Mouse (Mus musculus) MEL (cell line): ENCODE measurements around the gene Grip1. TPM values are rescaled to one million over a fixed set of nuclear protein-coding genes. Genes with fewer than 3 reads are reported as not detected.
A peak's percentile ranks its signal among the peaks of the same experiment; 100 is the strongest.

Source experiments
- DNase-seq: peaks from one replicate; pipeline ENCODE4 v3.0.0; 2011; ENCODE audit warnings: low read depth, low spot score
- H3K27ac ChIP-seq: 2 replicates; pipeline ENCODE4 v1.5.1; 2012; ENCODE audit warnings: low read depth, mild to moderate bottlenecking, control low read depth, low read length, moderate library complexity; ENCODE audit not compliant: control insufficient read depth
- H3K27me3 ChIP-seq, 2 experiments: fragments of 150-350 bp in 1 of 2; sonication (generic) in 1 of 2; 2 replicates each; pipeline ENCODE4 v1.6.1; 2012; ENCODE audit warnings: low read length in 2 of 2, mild to moderate bottlenecking in 2 of 2, improper control_type of control experiment in 1 of 2, moderate library complexity in 1 of 2; ENCODE audit not compliant: insufficient read depth in 2 of 2, control insufficient read depth in 1 of 2
- H3K36me3 ChIP-seq, 2 experiments: 2 replicates each; pipeline ENCODE4 v1.6.1; 2012 to 2014; ENCODE audit warnings: low read length in 2 of 2, improper control_type of control experiment in 1 of 2, inconsistent platforms in 1 of 2, mild to moderate bottlenecking in 1 of 2; ENCODE audit not compliant: insufficient read depth in 2 of 2, control insufficient read depth in 1 of 2
- H3K4me1 ChIP-seq, 2 experiments: fragments of 150-350 bp in 1 of 2; sonication (generic) in 1 of 2; 2 replicates each; pipeline ENCODE4 v1.6.1; 2012; ENCODE audit warnings: low read length in 2 of 2, improper control_type of control experiment in 1 of 2, mild to moderate bottlenecking in 1 of 2; ENCODE audit not compliant: insufficient read depth in 2 of 2, control insufficient read depth in 1 of 2
- H3K4me3 ChIP-seq, 2 experiments: fragments of 150-350 bp in 1 of 2; sonication (generic) in 1 of 2; 2 replicates each; pipeline ENCODE4 v1.5.1; 2012; ENCODE audit warnings: low read depth in 2 of 2, low read length in 2 of 2, mild to moderate bottlenecking in 2 of 2, moderate library complexity in 2 of 2, control low read depth in 1 of 2, improper control_type of control experiment in 1 of 2; ENCODE audit not compliant: control insufficient read depth in 1 of 2, insufficient read depth in 1 of 2
- H3K79me2 ChIP-seq: 2 replicates; pipeline ENCODE4 v1.6.1; 2012; ENCODE audit warnings: mild to moderate bottlenecking, low read length, moderate library complexity; ENCODE audit not compliant: control insufficient read depth, poor library complexity, insufficient read depth
- H3K9ac ChIP-seq: 2 replicates; pipeline ENCODE4 v1.6.1; 2012; ENCODE audit warnings: low read depth, mild to moderate bottlenecking, control low read depth, low read length, moderate library complexity; ENCODE audit not compliant: control insufficient read depth, poor library complexity, severe bottlenecking
- H3K9me3 ChIP-seq: fragments of 150-350 bp; sonication (generic); replicated peaks from 2 replicates; pipeline ENCODE4 v1.6.1; 2012; ENCODE audit warnings: mild to moderate bottlenecking, low read length, improper control_type of control experiment, moderate library complexity; ENCODE audit not compliant: insufficient read depth
- BHLHE40 ChIP-seq: IDR thresholded peaks from 2 replicates; pipeline ENCODE4 v1.6.1; 2012; ENCODE audit warnings: low read depth, mild to moderate bottlenecking, inconsistent platforms, low read length, improper control_type of control experiment, borderline replicate concordance
- E2F4 ChIP-seq: IDR thresholded peaks from 2 replicates; pipeline ENCODE4 v1.6.1; 2011; ENCODE audit warnings: low read depth, low read length, improper control_type of control experiment, borderline replicate concordance
- ELF1 ChIP-seq: IDR thresholded peaks from 2 replicates; pipeline ENCODE4 v1.6.1; 2014; ENCODE audit warnings: low read depth, mild to moderate bottlenecking, inconsistent platforms, low read length, improper control_type of control experiment, moderate library complexity
- EP300 ChIP-seq, 2 experiments: IDR thresholded peaks; 2 replicates each; pipeline ENCODE4 v1.6.1; 2011; ENCODE audit warnings: improper control_type of control experiment in 2 of 2, low read length in 2 of 2, low read depth in 1 of 2, mild to moderate bottlenecking in 1 of 2
- ETS1 ChIP-seq: IDR thresholded peaks from 2 replicates; pipeline ENCODE4 v1.6.1; 2012; ENCODE audit warnings: low read depth, mild to moderate bottlenecking, inconsistent platforms, low read length, improper control_type of control experiment, moderate library complexity
- GATA1 ChIP-seq: IDR thresholded peaks from 2 replicates; pipeline ENCODE4 v1.6.1; 2011; ENCODE audit warnings: low read depth, low read length, improper control_type of control experiment
- HCFC1 ChIP-seq: IDR thresholded peaks from 2 replicates; pipeline ENCODE4 v1.6.1; 2012; ENCODE audit warnings: low read depth, mild to moderate bottlenecking, inconsistent platforms, low read length, improper control_type of control experiment, moderate library complexity
- JUND ChIP-seq: IDR thresholded peaks from 2 replicates; pipeline ENCODE4 v1.6.1; 2011; ENCODE audit warnings: low read depth, mild to moderate bottlenecking, improper control_type of control experiment, low read length
- MAX ChIP-seq: IDR thresholded peaks from 2 replicates; pipeline ENCODE4 v1.6.1; 2011; ENCODE audit warnings: low read length, improper control_type of control experiment
- MAZ ChIP-seq: IDR thresholded peaks from 2 replicates; pipeline ENCODE4 v1.6.1; 2012; ENCODE audit warnings: low read depth, mild to moderate bottlenecking, inconsistent platforms, low read length, improper control_type of control experiment
- MEF2A ChIP-seq: IDR thresholded peaks from 2 replicates; pipeline ENCODE4 v1.6.1; 2014; ENCODE audit warnings: low read depth, mild to moderate bottlenecking, inconsistent platforms, low read length, improper control_type of control experiment; ENCODE audit not compliant: poor library complexity, insufficient replicate concordance, severe bottlenecking; ENCODE audit errors: extremely low read depth
- MXI1 ChIP-seq: IDR thresholded peaks from 2 replicates; pipeline ENCODE4 v1.6.1; 2011; ENCODE audit warnings: mild to moderate bottlenecking, low read depth, low read length, improper control_type of control experiment
- MYB ChIP-seq: IDR thresholded peaks from 2 replicates; pipeline ENCODE4 v1.6.1; 2011; ENCODE audit warnings: mild to moderate bottlenecking, low read depth, low read length, improper control_type of control experiment
- MYC ChIP-seq: IDR thresholded peaks from 2 replicates; pipeline ENCODE4 v1.6.1; 2011; ENCODE audit warnings: low read depth, mild to moderate bottlenecking, low read length, improper control_type of control experiment, moderate library complexity
- NELFE ChIP-seq: IDR thresholded peaks from 2 replicates; pipeline ENCODE4 v1.6.1; 2011; ENCODE audit warnings: low read depth, low read length, improper control_type of control experiment
- NRF1 ChIP-seq: IDR thresholded peaks from 2 replicates; pipeline ENCODE4 v1.6.1; 2014; ENCODE audit warnings: low read depth, mild to moderate bottlenecking, inconsistent platforms, low read length, improper control_type of control experiment, moderate library complexity; ENCODE audit not compliant: poor library complexity, insufficient read depth, severe bottlenecking
- POLR2A ChIP-seq, 2 experiments: IDR thresholded peaks; 2 replicates each; pipeline ENCODE4 v1.6.1; 2011 to 2012; ENCODE audit warnings: low read length in 2 of 2, mild to moderate bottlenecking in 2 of 2, control low read depth in 1 of 2, improper control_type of control experiment in 1 of 2, low read depth in 1 of 2, moderate library complexity in 1 of 2; ENCODE audit not compliant: control insufficient read depth in 1 of 2, insufficient read depth in 1 of 2, poor library complexity in 1 of 2
- POLR2AphosphoS2 ChIP-seq: IDR thresholded peaks from 2 replicates; pipeline ENCODE4 v1.6.1; 2011; ENCODE audit warnings: low read length, improper control_type of control experiment
- RCOR1 ChIP-seq: IDR thresholded peaks from 2 replicates; pipeline ENCODE4 v1.6.1; 2012; ENCODE audit warnings: low read depth, mild to moderate bottlenecking, inconsistent platforms, low read length, improper control_type of control experiment
- SMC3 ChIP-seq: IDR thresholded peaks from 2 replicates; pipeline ENCODE4 v1.6.1; 2011; ENCODE audit warnings: low read depth, low read length, improper control_type of control experiment
- TBP ChIP-seq: IDR thresholded peaks from 2 replicates; pipeline ENCODE4 v1.8.0; 2011; ENCODE audit warnings: low read depth, low read length, improper control_type of control experiment
- UBTF ChIP-seq: IDR thresholded peaks from 2 replicates; pipeline ENCODE4 v1.6.1; 2012; ENCODE audit warnings: low read depth, mild to moderate bottlenecking, inconsistent platforms, low read length, improper control_type of control experiment, moderate library complexity, borderline replicate concordance; ENCODE audit not compliant: insufficient read depth
- USF1 ChIP-seq: IDR thresholded peaks from 2 replicates; pipeline ENCODE4 v1.6.1; 2014; ENCODE audit warnings: low read depth, mild to moderate bottlenecking, inconsistent platforms, low read length, improper control_type of control experiment, moderate library complexity
- ZC3H11A ChIP-seq: IDR thresholded peaks from 2 replicates; pipeline ENCODE4 v1.6.1; 2012; ENCODE audit warnings: low read depth, mild to moderate bottlenecking, inconsistent platforms, low read length, improper control_type of control experiment
- ZMIZ1 ChIP-seq: IDR thresholded peaks from 2 replicates; pipeline ENCODE4 v1.6.1; 2012; ENCODE audit warnings: low read depth, mild to moderate bottlenecking, inconsistent platforms, low read length, improper control_type of control experiment, moderate library complexity
- ZNF384 ChIP-seq: IDR thresholded peaks from 2 replicates; pipeline ENCODE4 v1.6.1; 2012; ENCODE audit warnings: low read depth, mild to moderate bottlenecking, inconsistent platforms, low read length, improper control_type of control experiment
- polyA plus RNA-seq, 2 experiments: library from polyadenylated mRNA; stranded (reverse) in 1 of 2; unstranded in 1 of 2; fragments of >175 nt in 1 of 2; fragments of >200 nt in 1 of 2; gene quantifications; 2 replicates each; pipeline versions ENCODE4 v1.2.1 to v1.2.4; 2012; ENCODE audit warnings: low replicate concordance in 2 of 2, low read depth in 1 of 2; ENCODE audit not compliant: insufficient read length in 2 of 2, insufficient read depth in 1 of 2, missing spikeins in 1 of 2
- total RNA-seq: library from RNA; depleted of rRNA; stranded (reverse); fragments of 300-350 nt; gene quantifications from 2 replicates; pipeline ENCODE4 v1.2.3, GENCODE M21; 2012

Grip1 gene
- total and polyA plus RNA-seq, 3 experiments, result 0.04 TPM; not detected in 2

DNA sequence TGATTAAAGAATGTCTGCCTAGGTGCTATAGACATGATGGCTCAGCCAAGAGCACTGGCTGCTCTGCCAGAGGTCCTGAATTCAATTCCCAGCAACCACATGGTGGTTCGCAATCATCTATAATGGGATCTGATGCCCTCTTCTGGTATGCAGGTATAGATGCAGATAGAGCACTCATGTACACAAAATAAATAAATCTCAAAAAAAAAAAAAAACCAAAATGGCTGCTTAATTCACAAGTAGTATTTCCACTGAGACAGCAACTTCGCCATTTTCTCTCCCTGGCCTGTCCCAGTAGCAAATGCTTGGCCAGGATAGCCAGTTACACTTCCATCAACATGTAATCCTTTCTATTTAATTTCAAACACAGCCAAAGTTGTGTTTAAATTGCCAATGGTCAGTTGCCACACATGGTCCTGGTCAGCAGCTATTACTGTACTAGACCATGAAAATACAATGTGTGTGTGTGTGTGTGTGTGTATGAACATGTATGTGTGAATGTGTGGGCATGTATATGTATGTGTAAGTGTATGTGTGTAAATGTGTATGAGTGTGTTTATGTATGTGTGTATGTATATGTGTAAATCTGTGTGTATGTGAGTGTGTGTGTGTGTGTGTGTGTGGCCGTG lies 658.2 kb downstream of the Grip1 start:
- Histone ChIP-seq H3K4me3 (peak overlapping the region; percentile 67 to 95), H3K9ac (peak overlapping the region; percentile 68), H3K79me2 (no peaks in the 10 kb centered on the region; the same call in 1 of the 2 replicates)
- TF ChIP-seq ETS1 (no peak), MYC (peak; percentile 39; the same call in 1 of the 2 replicates), UBTF (no peak), MXI1 (peak; percentile 45; the same call in 1 of the 2 replicates), ZMIZ1 (no peak), POLR2A (IDR thresholded peaks at IDR 0.05; ENCODE audit: control insufficient read depth in 1 of 2, insufficient read depth in 1 of 2, low read depth in 1 of 2, low read length in 2 of 2, poor library complexity in 1 of 2) (no peak), ZNF384 (peak; percentile 76)
- TF ChIP-seq, all 39 proteins: peak for 3
- no peak for DNase-seq
- Histone ChIP-seq H3K27me3 (no peaks in the 10 kb centered on the region), H3K36me3 (peaks cover 2 to 3% of the 10 kb centered on the region in 2 experiments; a peak in 2 of 4 replicates), H3K4me1 (no peaks in the 10 kb centered on the region), H3K9me3 (no peaks in the 10 kb centered on the region), H3K27ac (peak overlapping the region; percentile 82)

- DNase-seq, result peak; percentile 98
- Histone ChIP-seq H3K79me2 (no peaks in the 10 kb centered on the region; the same call in 1 of the 2 replicates), H3K27me3 (no peaks in the 10 kb centered on the region), H3K9me3 (no peaks in the 10 kb centered on the region), H3K9ac (peak within 1 kb of the TSS; percentile 79), H3K27ac (peak within 1 kb of the TSS; percentile 92), H3K4me1 (no peaks in the 10 kb centered on the region), H3K36me3 (peaks cover 2 to 3% of the 10 kb centered on the region in 2 experiments; a peak in 2 of 4 replicates), H3K4me3 (peak within 1 kb of the TSS; percentile 78 to 95)
- TF ChIP-seq MXI1 (peak; percentile 22; the same call in 1 of the 2 replicates), EP300 (IDR thresholded peaks at IDR 0.05; ENCODE audit: low read depth in 1 of 2, low read length in 2 of 2) (peak in 1 of 2 experiments; percentile 17; a peak in 1 of 4 replicates), HCFC1 (peak; percentile 65), UBTF (no peak), MYB (peak; percentile 14; the same call in 1 of the 2 replicates), POLR2A (IDR thresholded peaks at IDR 0.05; ENCODE audit: control insufficient read depth in 1 of 2, insufficient read depth in 1 of 2, low read depth in 1 of 2, low read length in 2 of 2, poor library complexity in 1 of 2) (peak; percentile 66 to 75; a peak in 3 of 4 replicates), ELF1 (peak; percentile 90), NRF1 (peak; percentile 54; the same call in 1 of the 2 replicates), MAZ (peak; percentile 64; the same call in 1 of the 2 replicates), SMC3 (0 out of 2 replicates have a peak, but pooled peaks have one; percentile 6), TBP (peak; percentile 71), RCOR1 (peak; percentile 28; the same call in 1 of the 2 replicates), MAX (no peak), E2F4 (peak; percentile 78), MEF2A (no peak), BHLHE40 (no peak), POLR2AphosphoS2 (peak; percentile 60; the same call in 1 of the 2 replicates), USF1 (0 out of 2 replicates have a peak, but pooled peaks have one; percentile 26), JUND (no peak), ZC3H11A (no peak), ETS1 (peak; percentile 37), GATA1 (0 out of 2 replicates have a peak, but pooled peaks have one; percentile 29), NELFE (peak; percentile 68)
Measured at GRCm38 (mm10) chr10:120112507-120113396, 659.1 kb downstream of the Grip1 start, which contains the start of gene Helb. Gene Helb, minus strand, starts transcription at chr10:120112987.
